Mouse (Mus musculus) urinary bladder, postnatal 14 days (tissue): ENCODE data around the gene Cst13.
A peak's percentile ranks its signal among the peaks of the same experiment; 100 is the strongest.

Experiments used
- DNase-seq: peaks from one replicate; pipeline ENCODE4 v3.0.0; 2021; ENCODE audit warnings: low spot score

The Cst13 gene

DNA sequence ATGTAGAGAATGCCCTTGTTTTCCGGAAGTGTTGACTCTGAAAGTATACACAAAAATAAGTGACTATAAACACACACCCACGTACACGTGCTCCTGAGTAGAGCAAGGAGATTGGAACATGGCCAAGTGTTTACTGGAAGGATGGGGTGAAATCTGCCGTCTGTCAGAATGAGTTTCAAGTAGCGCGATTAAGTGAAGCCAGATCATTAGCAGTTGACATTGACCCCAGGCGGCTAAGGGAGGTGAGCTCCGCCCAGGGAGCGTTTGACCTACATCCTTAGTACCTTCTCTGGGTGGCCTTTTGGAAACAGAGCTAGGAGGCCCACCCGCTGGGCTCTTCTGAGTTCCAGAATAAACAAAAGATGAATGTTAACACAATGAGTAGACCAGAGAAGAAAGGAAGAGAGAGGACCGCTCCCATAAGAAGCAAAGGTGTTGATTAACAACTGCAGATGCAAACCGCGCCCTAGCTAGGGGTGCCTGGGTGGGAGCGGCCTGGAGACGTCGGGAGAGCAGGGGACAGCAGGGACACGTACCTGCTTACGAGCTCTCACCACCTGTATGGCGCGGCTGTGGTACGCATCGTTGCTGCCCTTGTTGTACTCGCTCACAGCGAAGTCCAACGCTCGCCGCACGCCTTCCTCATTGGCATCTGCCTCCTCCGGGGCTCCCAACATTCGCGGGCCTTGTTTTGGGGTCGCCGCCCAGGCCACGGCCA, 54.9 kb downstream of the Cst13 start:
- peak; percentile 6 for DNase-seq

DNA sequence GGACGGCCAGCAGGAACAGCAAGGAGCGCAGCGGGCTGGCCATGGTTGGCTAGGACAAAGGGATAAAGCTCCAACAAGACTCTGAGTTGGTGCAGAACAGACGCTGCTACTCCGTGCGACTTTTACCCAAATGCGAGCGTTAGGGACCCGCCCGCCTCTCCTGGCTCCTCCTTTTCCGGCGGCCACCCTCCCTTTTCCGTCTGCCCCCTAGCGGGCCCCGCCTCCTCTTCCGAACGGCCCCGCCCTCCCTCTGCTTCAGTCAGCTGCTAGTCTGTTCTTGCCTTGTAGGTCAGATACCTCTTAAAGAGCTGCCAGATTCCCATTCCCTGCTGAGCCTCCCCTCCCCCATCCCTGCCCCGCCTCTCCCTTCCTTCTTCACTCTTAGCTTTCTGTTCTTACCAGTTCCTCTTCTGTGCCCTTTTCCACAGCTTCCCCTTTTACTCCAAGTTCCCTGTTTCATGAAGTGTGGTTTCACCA, 55.5 kb downstream of the Cst13 start, which contains the start of gene Cst3:
Gene Cst3 (minus strand): TSS at position 358 of the 477 bp plus-strand sequence.
- peak; percentile 97 for DNase-seq

DNA sequence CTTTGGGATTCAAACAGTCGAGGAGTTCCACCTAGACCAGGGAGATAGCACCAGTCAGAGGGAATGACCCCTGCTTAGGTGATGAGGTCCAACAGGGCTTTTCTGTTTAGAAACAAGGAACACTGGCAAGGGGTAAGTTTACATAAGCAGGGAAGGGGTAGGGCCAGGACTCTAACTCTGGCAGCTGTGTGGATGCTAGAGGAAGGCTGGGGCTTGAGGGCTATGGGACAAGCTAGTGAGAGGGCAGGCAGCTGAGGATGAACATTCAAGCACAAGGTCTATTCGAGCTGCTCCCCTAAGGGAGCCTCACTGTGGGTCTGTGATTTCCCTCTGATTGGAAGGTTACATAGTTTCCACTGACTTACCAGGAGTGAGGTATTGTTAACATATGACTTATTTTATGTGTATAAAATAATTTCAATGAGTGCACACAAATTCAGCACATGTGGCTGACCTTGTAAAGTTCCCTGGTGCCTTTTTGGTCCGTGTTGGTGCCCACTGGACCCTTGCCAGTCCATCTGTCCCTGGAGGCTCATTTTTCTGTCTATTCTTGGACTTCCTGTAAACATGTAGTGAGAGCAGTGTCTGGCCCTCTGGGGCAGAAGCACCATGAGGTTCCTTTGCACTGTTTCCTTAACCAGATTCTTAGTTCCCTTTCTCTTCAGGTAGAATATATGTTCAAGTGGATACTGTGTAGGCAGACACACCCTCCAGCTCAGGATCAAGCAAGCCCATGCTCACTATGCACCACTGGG, 57.3 kb downstream of the Cst13 start:
- DNase-seq, result peak; percentile 10

DNA sequence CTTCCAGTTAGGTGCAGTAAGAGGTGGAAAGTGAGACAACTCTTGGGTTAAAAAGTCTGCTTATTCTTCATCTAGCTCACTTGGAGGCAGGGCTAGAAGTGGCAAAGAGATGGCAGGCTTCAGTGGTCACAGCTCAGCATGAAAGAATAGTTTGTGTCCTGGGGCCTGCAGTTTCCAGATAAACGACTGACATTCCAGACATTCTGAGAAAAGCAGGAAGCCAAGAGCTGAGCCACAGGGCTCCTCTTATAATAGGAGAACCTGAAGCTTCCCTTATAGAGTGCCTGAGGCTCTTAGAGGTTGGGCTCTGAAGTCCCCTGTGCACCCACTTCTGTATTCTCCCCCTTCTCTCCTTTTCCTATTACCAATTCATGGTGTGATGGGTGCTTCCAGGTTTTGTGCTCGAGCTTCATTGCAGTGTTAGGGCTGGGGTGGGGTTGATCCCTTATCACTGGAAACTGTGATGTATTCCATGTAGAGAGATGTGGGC, 58.8 kb downstream of the Cst13 start:
- DNase-seq, result no peak

DNA sequence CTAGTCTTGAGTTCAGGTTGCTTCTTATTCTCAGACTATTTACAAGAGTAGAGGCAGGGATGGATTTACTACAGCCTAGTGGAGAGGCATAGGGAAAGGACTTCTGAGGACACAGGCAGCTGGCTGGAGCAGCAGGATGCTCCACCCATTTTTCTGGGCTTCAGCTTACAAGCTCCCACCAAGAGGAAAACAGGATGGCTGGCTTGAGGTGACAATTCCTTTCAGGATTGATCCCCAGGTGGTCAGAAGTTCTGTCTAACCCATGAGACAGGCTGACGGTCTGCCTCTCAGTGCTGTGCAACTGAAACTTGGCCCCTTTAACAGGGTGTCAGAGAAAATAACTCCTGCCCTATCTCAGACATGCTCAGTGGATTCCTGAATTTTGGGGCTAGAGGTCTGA, 59.3 kb downstream of the Cst13 start:
- no peak for DNase-seq
